Mouse (Mus musculus) CH12.LX (cell line): ENCODE results near the gene Pmepa1.

Experiments
- CTCF ChIP-seq, 2 experiments: IDR thresholded peaks in 1 of 2; conservative IDR thresholded peaks in 1 of 2; 2 replicates each; pipeline ENCODE4 v1.5.1; 2011 to 2012; ENCODE audit warnings: low read depth in 2 of 2, low read length in 2 of 2, improper control_type of control experiment in 1 of 2, inconsistent platforms in 1 of 2, mild to moderate bottlenecking in 1 of 2, moderate library complexity in 1 of 2
- ELF1 ChIP-seq: IDR thresholded peaks from 2 replicates; pipeline ENCODE4 v1.6.1; 2014; ENCODE audit warnings: low read depth, mild to moderate bottlenecking, inconsistent platforms, low read length, improper control_type of control experiment
- EP300 ChIP-seq: IDR thresholded peaks from 2 replicates; pipeline ENCODE4 v1.6.1; 2011; ENCODE audit warnings: low read length, improper control_type of control experiment
- MAX ChIP-seq: IDR thresholded peaks from 2 replicates; pipeline ENCODE4 v1.6.1; 2011; ENCODE audit warnings: low read length, improper control_type of control experiment
- MXI1 ChIP-seq: IDR thresholded peaks from 2 replicates; pipeline ENCODE4 v1.6.1; 2011; ENCODE audit warnings: mild to moderate bottlenecking, low read depth, low read length, improper control_type of control experiment
- NRF1 ChIP-seq: IDR thresholded peaks from 2 replicates; pipeline ENCODE4 v1.6.1; 2014; ENCODE audit warnings: low read depth, mild to moderate bottlenecking, inconsistent platforms, low read length, improper control_type of control experiment, moderate library complexity
- POLR2AphosphoS2 ChIP-seq: IDR thresholded peaks from 2 replicates; pipeline ENCODE4 v1.6.1; 2011; ENCODE audit warnings: low read depth, low read length, improper control_type of control experiment
- RAD21 ChIP-seq: IDR thresholded peaks from 2 replicates; pipeline ENCODE4 v1.6.1; 2011; ENCODE audit warnings: low read depth, mild to moderate bottlenecking, low read length, improper control_type of control experiment, moderate library complexity
- RCOR1 ChIP-seq: conservative IDR thresholded peaks from 2 replicates; pipeline ENCODE4 v1.6.1; 2012; ENCODE audit warnings: low read depth, mild to moderate bottlenecking, inconsistent platforms, low read length, improper control_type of control experiment
- SMC3 ChIP-seq: IDR thresholded peaks from 2 replicates; pipeline ENCODE4 v1.6.1; 2011; ENCODE audit warnings: low read depth, low read length, improper control_type of control experiment
- ZNF384 ChIP-seq: IDR thresholded peaks from 2 replicates; pipeline ENCODE4 v1.6.1; 2012; ENCODE audit warnings: low read depth, low read length, improper control_type of control experiment, inconsistent platforms

DNA sequence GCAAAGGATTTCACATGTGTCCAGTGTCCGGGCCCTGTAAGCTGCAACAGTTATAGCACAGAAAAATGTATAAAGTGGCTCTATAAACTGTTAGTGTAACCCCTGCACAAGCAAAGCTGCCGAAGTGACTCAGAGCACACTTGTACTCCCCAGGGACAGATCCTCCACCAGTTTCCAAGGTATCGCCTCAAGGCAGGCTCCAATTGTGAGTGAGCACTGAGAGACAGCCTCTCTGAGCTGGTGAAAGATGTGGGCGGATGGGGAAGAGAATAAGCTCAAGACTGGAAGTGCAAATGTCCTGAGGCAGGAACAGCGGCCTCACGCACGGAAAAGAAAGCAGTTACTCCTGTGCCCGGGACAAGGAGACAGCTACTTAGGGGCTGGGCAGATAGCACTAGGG, 26.4 kb downstream of the Pmepa1 start:
- TF ChIP-seq CTCF (conservative IDR thresholded peaks at IDR 0.05 in 1 of 2, IDR thresholded peaks at IDR 0.05 in 1 of 2; ENCODE audit: low read depth in 2 of 2, low read length in 2 of 2) = no peak
- no peak for TF ChIP-seq RAD21
- TF ChIP-seq EP300 = no peak
- TF ChIP-seq ELF1 = no peak
- TF ChIP-seq NRF1 = no peak
- TF ChIP-seq ZNF384 = no peak
- no peak for TF ChIP-seq POLR2AphosphoS2
- no peak for TF ChIP-seq RCOR1
- TF ChIP-seq MAX = no peak
- no peak for TF ChIP-seq SMC3
- no peak for TF ChIP-seq MXI1
